Mouse (Mus musculus): Measurements from ENCODE around the gene Spon1. TPM values are rescaled to one million over a fixed set of nuclear protein-coding genes. Genes with fewer than 3 reads are reported as not detected.

The Spon1 gene
- polyA plus RNA-seq, 1 experiment from 2014 or later, result 81.7 TPM

GRCm38 (mm10) chr7:113965625-113966024, 199.8 kb downstream of the Spon1 start:
- Histone ChIP-seq H3K9me3 (ENCODE audit: control insufficient read depth, low read length) (no peaks in the 10 kb centered on the region), H3K4me1 (ENCODE audit: control insufficient read depth, insufficient read depth, low read length) (no peaks in the 10 kb centered on the region), H3K27me3 (ENCODE audit: control insufficient read depth, insufficient read depth, low read length) (no peaks in the 10 kb centered on the region), H3K27ac (ENCODE audit: low read depth, low read length) (no peak overlapping the region), H3K4me3 (ENCODE audit: low read depth, low read length) (no peak overlapping the region), H3K9ac (replicated peaks; ENCODE audit: low read depth, low read length) (no peak overlapping the region), H3K36me3 (ENCODE audit: control insufficient read depth, insufficient read depth, low read length) (no peaks in the 10 kb centered on the region), H3K4me2 (ENCODE audit: low read depth, low read length) (no peak overlapping the region)
- WGBS, result 89% methylated on average over 8 of the region's 8 CpGs
- no peak for ATAC-seq (ENCODE audit: low read depth)

GRCm38 (mm10) chr7:113969182-113969581, 203.4 kb downstream of the Spon1 start:
- no peaks in the 10 kb centered on the region for H3K9me3 ChIP-seq (ENCODE audit: control insufficient read depth, low read length)
- no peak overlapping the region for H3K27ac ChIP-seq (ENCODE audit: low read depth, low read length)
- H3K4me1 ChIP-seq (ENCODE audit: control insufficient read depth, insufficient read depth, low read length), result no peaks in the 10 kb centered on the region
- no peak overlapping the region for H3K9ac ChIP-seq (replicated peaks; ENCODE audit: low read depth, low read length)
- no peaks in the 10 kb centered on the region for H3K27me3 ChIP-seq (ENCODE audit: control insufficient read depth, insufficient read depth, low read length)
- no peaks in the 10 kb centered on the region for H3K36me3 ChIP-seq (ENCODE audit: control insufficient read depth, insufficient read depth, low read length)
- H3K4me2 ChIP-seq (ENCODE audit: low read depth, low read length), result no peak overlapping the region
- ATAC-seq (ENCODE audit: low read depth), result no peak
- no peak overlapping the region for H3K4me3 ChIP-seq (ENCODE audit: low read depth, low read length)

GRCm38 (mm10) chr7:113972536-113972935, 206.7 kb downstream of the Spon1 start:
- 92% methylated on average over 4 of the region's 4 CpGs for WGBS

DNA sequence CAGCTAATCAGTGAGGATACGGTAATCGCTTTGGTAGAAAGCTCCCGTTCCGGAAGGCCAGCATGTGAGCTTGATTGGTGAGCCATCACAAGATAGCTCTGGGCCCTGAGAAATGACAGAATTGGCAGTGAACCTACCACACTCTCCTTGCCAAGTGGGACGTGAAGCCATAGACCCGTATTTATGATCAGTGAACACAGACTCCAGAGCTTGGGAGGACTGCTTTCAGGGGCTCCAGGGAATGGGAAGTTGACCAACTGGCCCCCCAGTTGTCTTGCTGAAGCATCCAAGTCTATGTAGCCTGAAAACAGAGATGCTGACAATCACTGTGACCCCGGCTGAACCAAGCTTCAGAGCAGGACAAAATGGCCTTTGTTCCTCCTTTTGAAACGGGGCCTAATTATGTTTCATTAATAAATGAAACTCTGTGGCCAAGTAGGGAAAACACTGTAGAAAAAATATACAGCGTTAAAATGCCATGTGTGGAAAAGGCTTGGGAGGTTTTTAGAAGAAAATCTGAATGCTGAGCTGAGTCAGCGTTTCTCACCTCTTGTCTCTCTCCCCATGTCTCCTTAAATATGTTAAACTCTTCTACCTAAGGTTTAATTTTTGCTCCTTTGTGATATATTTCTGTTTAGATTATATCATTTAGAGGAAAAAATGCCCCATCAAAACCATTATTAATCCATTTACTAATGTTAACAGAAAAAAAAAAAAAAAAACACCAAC, 220.8 kb downstream of the Spon1 start:
- H3K9ac ChIP-seq (replicated peaks; ENCODE audit: low read depth, low read length), result no peak overlapping the region
- no peak overlapping the region for H3K4me2 ChIP-seq (ENCODE audit: low read depth, low read length)
- H3K36me3 ChIP-seq (ENCODE audit: control insufficient read depth, insufficient read depth, low read length), result no peaks in the 10 kb centered on the region
- no peak overlapping the region for H3K4me3 ChIP-seq (ENCODE audit: low read depth, low read length)
- H3K4me1 ChIP-seq (ENCODE audit: control insufficient read depth, insufficient read depth, low read length), result no peaks in the 10 kb centered on the region
- no peak overlapping the region for H3K27ac ChIP-seq (ENCODE audit: low read depth, low read length)
- WGBS, result 80% methylated on average over 10 of the region's 10 CpGs
- H3K9me3 ChIP-seq (ENCODE audit: control insufficient read depth, low read length), result no peaks in the 10 kb centered on the region
- no peaks in the 10 kb centered on the region for H3K27me3 ChIP-seq (ENCODE audit: control insufficient read depth, insufficient read depth, low read length)
- ATAC-seq (ENCODE audit: low read depth), result no peak

More at GRCm38 (mm10) chr7:113972536-113972935, 206.7 kb downstream of the Spon1 start:
- Histone ChIP-seq H3K27ac (ENCODE audit: low read depth, low read length) (no peak overlapping the region), H3K4me3 (ENCODE audit: low read depth, low read length) (no peak overlapping the region), H3K9ac (replicated peaks; ENCODE audit: low read depth, low read length) (no peak overlapping the region), H3K9me3 (ENCODE audit: control insufficient read depth, low read length) (no peaks in the 10 kb centered on the region), H3K27me3 (ENCODE audit: control insufficient read depth, insufficient read depth, low read length) (no peaks in the 10 kb centered on the region), H3K4me1 (ENCODE audit: control insufficient read depth, insufficient read depth, low read length) (no peaks in the 10 kb centered on the region), H3K4me2 (ENCODE audit: low read depth, low read length) (no peak overlapping the region), H3K36me3 (ENCODE audit: control insufficient read depth, insufficient read depth, low read length) (no peaks in the 10 kb centered on the region)
- ATAC-seq (ENCODE audit: low read depth), result no peak

DNA sequence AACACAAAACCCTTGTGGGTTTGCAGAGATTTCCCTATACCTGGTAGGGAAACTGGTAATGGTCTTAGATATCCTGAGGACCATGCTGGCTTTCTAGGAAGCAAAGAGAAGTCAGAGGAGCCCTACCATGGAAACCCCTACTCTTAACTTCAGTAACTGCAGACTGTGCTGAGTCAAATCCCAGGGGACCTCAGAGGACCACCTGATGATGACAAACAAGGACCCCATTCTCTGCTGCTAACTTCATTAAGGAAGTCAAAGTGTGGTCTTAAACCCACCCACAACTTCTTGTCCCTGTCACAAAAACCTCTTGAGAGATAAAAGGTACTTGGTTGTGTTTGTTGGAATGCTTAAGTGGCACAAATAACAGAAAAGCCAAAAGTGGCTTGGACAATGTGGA, 222.4 kb downstream of the Spon1 start:
- H3K4me3 ChIP-seq (ENCODE audit: low read depth, low read length), result no peak overlapping the region
- H3K4me1 ChIP-seq (ENCODE audit: control insufficient read depth, insufficient read depth, low read length), result no peaks in the 10 kb centered on the region
- H3K36me3 ChIP-seq (ENCODE audit: control insufficient read depth, insufficient read depth, low read length), result no peaks in the 10 kb centered on the region
- no peak for ATAC-seq (ENCODE audit: low read depth)
- H3K27ac ChIP-seq (ENCODE audit: low read depth, low read length), result no peak overlapping the region
- H3K27me3 ChIP-seq (ENCODE audit: control insufficient read depth, insufficient read depth, low read length), result no peaks in the 10 kb centered on the region
- H3K9ac ChIP-seq (replicated peaks; ENCODE audit: low read depth, low read length), result no peak overlapping the region
- no peaks in the 10 kb centered on the region for H3K9me3 ChIP-seq (ENCODE audit: control insufficient read depth, low read length)
- H3K4me2 ChIP-seq (ENCODE audit: low read depth, low read length), result no peak overlapping the region

GRCm38 (mm10) chr7:113997675-113998354, 232.0 kb downstream of the Spon1 start:
- ATAC-seq (ENCODE audit: low read depth), result no peak

GRCm38 (mm10) chr7:114004171-114004570, 238.4 kb downstream of the Spon1 start:
- Histone ChIP-seq H3K36me3 (ENCODE audit: control insufficient read depth, insufficient read depth, low read length) (no peaks in the 10 kb centered on the region), H3K4me2 (ENCODE audit: low read depth, low read length) (no peak overlapping the region), H3K4me1 (ENCODE audit: control insufficient read depth, insufficient read depth, low read length) (no peaks in the 10 kb centered on the region), H3K27ac (ENCODE audit: low read depth, low read length) (no peak overlapping the region), H3K9ac (replicated peaks; ENCODE audit: low read depth, low read length) (no peak overlapping the region), H3K9me3 (ENCODE audit: control insufficient read depth, low read length) (no peaks in the 10 kb centered on the region), H3K27me3 (ENCODE audit: control insufficient read depth, insufficient read depth, low read length) (no peaks in the 10 kb centered on the region), H3K4me3 (ENCODE audit: low read depth, low read length) (no peak overlapping the region)
- WGBS, result 15% methylated on average over 5 of the region's 5 CpGs
- ATAC-seq (ENCODE audit: low read depth), result no peak

More at GRCm38 (mm10) chr7:113997675-113998354, 232.0 kb downstream of the Spon1 start:
- Histone ChIP-seq H3K36me3 (ENCODE audit: control insufficient read depth, insufficient read depth, low read length) (no peaks in the 10 kb centered on the region), H3K27ac (ENCODE audit: low read depth, low read length) (no peak overlapping the region), H3K27me3 (ENCODE audit: control insufficient read depth, insufficient read depth, low read length) (no peaks in the 10 kb centered on the region), H3K4me1 (ENCODE audit: control insufficient read depth, insufficient read depth, low read length) (no peaks in the 10 kb centered on the region), H3K9me3 (ENCODE audit: control insufficient read depth, low read length) (no peaks in the 10 kb centered on the region), H3K4me3 (ENCODE audit: low read depth, low read length) (no peak overlapping the region), H3K4me2 (ENCODE audit: low read depth, low read length) (no peak overlapping the region), H3K9ac (replicated peaks; ENCODE audit: low read depth, low read length) (no peak overlapping the region)
- WGBS, result 70% methylated on average over 7 of the region's 7 CpGs

- ATAC-seq (ENCODE audit: low read depth), result no peak
- H3K4me3 ChIP-seq (ENCODE audit: low read depth, low read length), result no peak overlapping the region
These were observed 239.7 kb downstream of the Spon1 start for GRCm38 (mm10) chr7:114005499-114005898.

DNA sequence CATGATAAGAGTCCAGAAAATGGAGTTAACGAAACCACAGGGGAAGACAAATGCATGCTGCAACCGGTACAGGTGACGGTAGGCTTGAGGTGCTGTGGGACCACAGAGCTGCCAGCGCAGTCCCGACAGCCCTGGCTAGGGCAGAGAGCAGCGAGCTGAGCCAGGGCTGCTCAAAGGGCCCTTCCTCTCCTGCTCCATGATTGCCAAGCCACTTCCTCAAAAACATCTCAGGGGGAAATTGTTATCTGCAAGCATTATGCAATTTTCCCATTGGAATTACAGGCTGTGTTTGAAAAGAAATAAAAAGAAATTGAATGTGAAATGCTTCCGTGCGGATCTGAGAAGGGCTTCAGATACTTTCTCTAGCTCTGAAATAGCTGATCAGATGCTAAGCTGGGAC, 240.7 kb downstream of the Spon1 start:
- Histone ChIP-seq H3K27ac (ENCODE audit: low read depth, low read length) (no peak overlapping the region), H3K4me2 (ENCODE audit: low read depth, low read length) (no peak overlapping the region), H3K4me3 (ENCODE audit: low read depth, low read length) (no peak overlapping the region), H3K9ac (replicated peaks; ENCODE audit: low read depth, low read length) (no peak overlapping the region), H3K4me1 (ENCODE audit: control insufficient read depth, insufficient read depth, low read length) (no peaks in the 10 kb centered on the region), H3K27me3 (ENCODE audit: control insufficient read depth, insufficient read depth, low read length) (no peaks in the 10 kb centered on the region), H3K9me3 (ENCODE audit: control insufficient read depth, low read length) (no peaks in the 10 kb centered on the region), H3K36me3 (ENCODE audit: control insufficient read depth, insufficient read depth, low read length) (no peaks in the 10 kb centered on the region)
- ATAC-seq (ENCODE audit: low read depth), result no peak
- 80% methylated on average over 8 of the region's 8 CpGs for WGBS

More at GRCm38 (mm10) chr7:114005499-114005898, 239.7 kb downstream of the Spon1 start:
- H3K4me1 ChIP-seq (ENCODE audit: control insufficient read depth, insufficient read depth, low read length), result no peaks in the 10 kb centered on the region
- H3K36me3 ChIP-seq (ENCODE audit: control insufficient read depth, insufficient read depth, low read length), result no peaks in the 10 kb centered on the region
- no peak overlapping the region for H3K27ac ChIP-seq (ENCODE audit: low read depth, low read length)
- no peak overlapping the region for H3K9ac ChIP-seq (replicated peaks; ENCODE audit: low read depth, low read length)
- H3K4me2 ChIP-seq (ENCODE audit: low read depth, low read length), result no peak overlapping the region
- WGBS, result 67% methylated on average over 5 of the region's 5 CpGs
- no peaks in the 10 kb centered on the region for H3K27me3 ChIP-seq (ENCODE audit: control insufficient read depth, insufficient read depth, low read length)
- H3K9me3 ChIP-seq (ENCODE audit: control insufficient read depth, low read length), result no peaks in the 10 kb centered on the region

Measured in neural tube, embryonic 14.5 days (tissue).